Mouse (Mus musculus): Measurements from ENCODE around the gene Capn12. TPM values are rescaled to one million over a fixed set of nuclear protein-coding genes. Genes with fewer than 3 reads are reported as not detected.

Capn12 gene
- polyA plus RNA-seq, 1 experiment from 2014 or later = 0.42 TPM

DNA sequence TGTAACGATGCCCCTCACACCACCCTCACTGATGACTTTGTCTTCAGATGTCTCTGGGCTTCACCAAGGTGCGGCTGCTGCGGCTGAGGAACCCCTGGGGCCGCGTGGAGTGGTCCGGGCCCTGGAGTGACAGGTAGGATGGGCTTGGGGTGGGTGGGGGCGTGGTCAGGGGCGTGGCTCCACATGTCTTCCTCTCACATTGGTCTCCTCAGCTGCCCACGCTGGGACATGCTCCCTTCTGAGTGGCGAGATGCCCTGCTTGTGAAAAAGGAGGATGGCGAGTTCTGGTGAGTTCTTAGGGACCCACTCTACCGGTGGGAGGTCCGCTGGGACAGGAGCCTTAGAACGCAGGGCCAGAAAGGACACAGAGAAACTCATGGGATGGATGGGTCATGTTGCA lies 5.3 kb downstream of the Capn12 start:
- Histone ChIP-seq H3K27me3 (ENCODE audit: control insufficient read depth, insufficient read depth, low read length) (peaks cover 22% of the 10 kb centered on the region), H3K4me2 (no peak overlapping the region), H3K36me3 (ENCODE audit: control insufficient read depth, insufficient read depth, low read length) (peaks cover 1% of the 10 kb centered on the region; the same call in 1 of the 2 replicates), H3K9ac (ENCODE audit: low read length) (no peak overlapping the region), H3K4me3 (ENCODE audit: low read depth, low read length) (no peak overlapping the region), H3K4me1 (ENCODE audit: control insufficient read depth, insufficient read depth, low read length) (peaks cover 2% of the 10 kb centered on the region; the same call in 1 of the 2 replicates), H3K27ac (ENCODE audit: low read depth, low read length) (no peak overlapping the region), H3K9me3 (ENCODE audit: control insufficient read depth, low read length) (no peaks in the 10 kb centered on the region)
- WGBS = 30% methylated on average over 14 of the region's 14 CpGs
- ATAC-seq (ENCODE audit: low FRiP score) (no peak), DNase-seq (ENCODE audit: low spot score, missing footprints) (no peak)

DNA sequence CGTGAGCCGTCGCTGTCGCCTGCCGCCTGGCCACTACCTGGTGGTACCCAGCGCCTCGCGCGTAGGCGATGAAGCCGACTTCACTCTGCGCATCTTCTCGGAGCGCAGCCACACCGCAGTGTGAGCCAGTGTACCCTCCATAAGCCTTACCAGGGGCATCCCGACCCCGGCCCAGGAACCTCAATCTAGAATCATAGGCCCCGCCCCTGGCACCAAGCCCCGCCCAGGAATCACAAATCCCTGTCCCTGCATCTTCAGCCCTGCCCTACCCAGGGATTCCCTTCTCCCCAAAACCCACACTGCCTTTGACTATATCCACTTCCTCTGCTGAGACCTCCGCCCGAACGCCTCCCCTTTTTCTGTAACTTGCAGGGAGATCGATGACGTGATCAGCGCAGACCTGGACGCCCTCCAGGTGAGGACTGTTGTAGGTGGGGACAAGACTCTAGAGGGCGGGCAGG lies 7.5 kb downstream of the Capn12 start:
- DNase-seq (ENCODE audit: low spot score, missing footprints) (no peak), ATAC-seq (ENCODE audit: low FRiP score) (peak; percentile 44; the same call in 1 of the 2 replicates)
- H3K27ac ChIP-seq (ENCODE audit: low read depth, low read length) = no peak overlapping the region

DNA sequence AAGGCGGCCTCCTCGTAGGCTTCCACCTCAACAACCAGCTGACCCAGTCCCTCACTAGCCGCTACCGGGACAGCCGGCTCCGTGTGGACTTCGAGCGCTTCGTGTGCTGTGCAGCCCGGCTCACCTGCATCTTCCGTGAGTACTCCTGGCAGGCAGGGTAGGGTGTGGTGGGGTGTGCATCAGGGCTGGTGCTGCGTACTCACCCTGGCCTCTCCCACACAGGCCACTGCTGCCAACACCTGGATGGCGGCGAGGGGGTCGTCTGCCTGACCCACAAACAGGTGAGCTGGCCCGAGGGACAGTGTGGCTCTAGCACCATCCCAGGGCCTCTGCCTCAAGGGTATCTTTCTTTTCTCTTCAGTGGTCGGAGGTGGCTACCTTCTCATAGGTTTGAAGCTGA lies 11.4 kb downstream of the Capn12 start:
- H3K27me3 ChIP-seq (ENCODE audit: control insufficient read depth, insufficient read depth, low read length) = peaks cover 20% of the 10 kb centered on the region
- H3K9ac ChIP-seq (ENCODE audit: low read length) = no peak overlapping the region
- H3K4me1 ChIP-seq (ENCODE audit: control insufficient read depth, insufficient read depth, low read length) = peaks cover 2% of the 10 kb centered on the region; the same call in 1 of the 2 replicates
- 95% methylated on average over 17 of the region's 17 CpGs for WGBS
- peaks cover 46% of the 10 kb centered on the region for H3K36me3 ChIP-seq (ENCODE audit: control insufficient read depth, insufficient read depth, low read length)
- H3K4me2 ChIP-seq = no peak overlapping the region
- no peak overlapping the region for H3K27ac ChIP-seq (ENCODE audit: low read depth, low read length)
- ATAC-seq (ENCODE audit: low FRiP score) = no peak
- no peak overlapping the region for H3K4me3 ChIP-seq (ENCODE audit: low read depth, low read length)
- no peak for DNase-seq (ENCODE audit: low spot score, missing footprints)
- no peaks in the 10 kb centered on the region for H3K9me3 ChIP-seq (ENCODE audit: control insufficient read depth, low read length)

More for the DNA sequence above, 7.5 kb downstream of the Capn12 start:
- 2% methylated on average over 27 of the region's 27 CpGs for WGBS
- Histone ChIP-seq H3K9ac (ENCODE audit: low read length) (0 out of 2 replicates have a peak overlapping the region, but pooled peaks have one; percentile 20), H3K4me2 (peak overlapping the region; percentile 40), H3K4me1 (ENCODE audit: control insufficient read depth, insufficient read depth, low read length) (peaks cover 2% of the 10 kb centered on the region; the same call in 1 of the 2 replicates), H3K27me3 (ENCODE audit: control insufficient read depth, insufficient read depth, low read length) (peaks cover 22% of the 10 kb centered on the region), H3K4me3 (ENCODE audit: low read depth, low read length) (peak overlapping the region; percentile 22), H3K36me3 (ENCODE audit: control insufficient read depth, insufficient read depth, low read length) (peaks cover 16% of the 10 kb centered on the region), H3K9me3 (ENCODE audit: control insufficient read depth, low read length) (no peaks in the 10 kb centered on the region)

DNA sequence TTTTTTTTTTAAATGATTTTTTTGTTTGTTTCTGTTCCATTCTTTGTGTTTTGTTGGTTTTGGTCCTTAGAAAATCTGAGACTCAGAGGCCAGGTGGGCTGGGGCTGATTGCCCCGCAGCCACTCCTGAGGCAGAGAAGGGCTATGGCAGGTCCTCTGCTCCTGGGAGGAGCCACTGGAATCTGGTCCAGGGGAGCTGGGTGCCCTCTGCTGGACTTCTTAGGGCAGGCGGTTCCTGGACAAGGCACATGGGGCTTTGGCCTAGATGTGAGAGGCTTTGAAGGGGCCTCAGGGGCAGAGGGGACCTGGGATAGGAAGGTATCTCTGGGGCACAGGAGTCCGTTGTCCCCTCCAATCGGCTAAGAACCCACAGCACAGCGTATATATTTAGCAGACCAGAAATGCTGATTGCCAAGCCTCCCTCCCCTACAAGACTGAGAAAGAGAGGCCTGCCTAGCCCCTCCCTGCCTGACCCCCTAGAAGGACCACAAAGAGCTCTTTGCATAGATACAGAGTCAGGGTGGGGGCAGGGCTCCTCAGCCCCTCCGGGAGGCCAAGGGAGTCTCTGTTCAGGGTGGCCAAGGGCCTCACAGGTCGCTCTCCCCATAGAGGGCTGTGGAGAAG lies 12.5 kb downstream of the Capn12 start:
- Histone ChIP-seq H3K4me1 (ENCODE audit: control insufficient read depth, insufficient read depth, low read length) (no peaks in the 10 kb centered on the region), H3K9ac (ENCODE audit: low read length) (no peak overlapping the region), H3K4me3 (ENCODE audit: low read depth, low read length) (no peak overlapping the region), H3K27ac (ENCODE audit: low read depth, low read length) (no peak overlapping the region), H3K9me3 (ENCODE audit: control insufficient read depth, low read length) (no peaks in the 10 kb centered on the region), H3K4me2 (no peak overlapping the region), H3K27me3 (ENCODE audit: control insufficient read depth, insufficient read depth, low read length) (peaks cover 9% of the 10 kb centered on the region), H3K36me3 (ENCODE audit: control insufficient read depth, insufficient read depth, low read length) (peaks cover 56% of the 10 kb centered on the region)
- DNase-seq (ENCODE audit: low spot score, missing footprints) (no peak), ATAC-seq (ENCODE audit: low FRiP score) (peak; percentile 68)
- 62% methylated on average over 7 of the region's 7 CpGs for WGBS

DNA sequence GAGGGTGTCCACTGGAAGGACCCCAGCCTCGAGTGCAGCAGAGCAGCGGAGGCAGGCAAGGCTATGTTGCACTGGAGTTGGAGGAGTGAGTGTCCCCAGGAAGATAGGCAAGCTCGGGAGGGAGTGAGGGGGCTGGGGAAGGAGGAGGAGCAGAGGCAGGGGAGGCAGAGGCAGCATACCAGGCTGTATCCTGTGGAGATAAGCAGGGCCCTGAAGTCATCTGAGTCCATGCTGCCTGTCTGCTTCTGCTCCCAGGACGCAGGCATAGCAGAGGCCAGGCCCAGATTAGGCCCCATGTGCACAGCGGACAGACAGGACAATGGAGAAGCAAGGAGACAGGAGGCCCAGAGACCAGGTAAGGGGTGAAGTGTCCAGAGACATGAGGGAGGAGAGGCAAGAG lies 13.7 kb downstream of the Capn12 start:
- no peak for DNase-seq (ENCODE audit: low spot score, missing footprints)
- H3K27ac ChIP-seq (ENCODE audit: low read depth, low read length) = no peak overlapping the region
- H3K4me1 ChIP-seq (ENCODE audit: control insufficient read depth, insufficient read depth, low read length) = no peaks in the 10 kb centered on the region
- ATAC-seq (ENCODE audit: low FRiP score) = no peak
- WGBS = 44% methylated on average over 5 of the region's 5 CpGs
- no peaks in the 10 kb centered on the region for H3K9me3 ChIP-seq (ENCODE audit: control insufficient read depth, low read length)
- no peak overlapping the region for H3K4me2 ChIP-seq
- no peaks in the 10 kb centered on the region; the same call in 1 of the 2 replicates for H3K27me3 ChIP-seq (ENCODE audit: control insufficient read depth, insufficient read depth, low read length)
- no peak overlapping the region for H3K9ac ChIP-seq (ENCODE audit: low read length)
- peaks cover 58% of the 10 kb centered on the region for H3K36me3 ChIP-seq (ENCODE audit: control insufficient read depth, insufficient read depth, low read length)
- no peak overlapping the region for H3K4me3 ChIP-seq (ENCODE audit: low read depth, low read length)

DNA sequence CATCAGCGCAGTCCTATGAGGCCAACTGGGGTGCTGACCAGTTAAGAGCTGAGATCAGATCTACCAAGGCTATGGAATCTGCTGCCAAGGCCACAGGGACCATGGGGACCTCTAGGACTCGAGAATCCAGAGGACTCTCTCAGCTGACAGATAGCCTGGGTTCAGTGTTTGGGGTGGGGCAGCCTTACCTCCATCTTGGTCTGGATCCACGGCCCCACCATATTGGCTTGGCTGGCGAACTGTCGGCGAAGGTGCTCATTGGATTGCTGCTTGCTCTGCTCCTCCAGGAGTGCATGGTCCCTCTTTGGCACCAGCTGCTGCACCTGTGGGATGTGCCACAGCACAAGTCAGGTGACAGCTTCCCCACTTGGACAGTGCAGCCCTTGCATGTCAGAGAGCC lies 16.4 kb downstream of the Capn12 start:
- ATAC-seq (ENCODE audit: low FRiP score) (no peak), DNase-seq (ENCODE audit: low spot score, missing footprints) (no peak)
- H3K4me1 ChIP-seq (ENCODE audit: control insufficient read depth, insufficient read depth, low read length) = no peaks in the 10 kb centered on the region
- peaks cover 55% of the 10 kb centered on the region for H3K36me3 ChIP-seq (ENCODE audit: control insufficient read depth, insufficient read depth, low read length)
- no peak overlapping the region for H3K4me3 ChIP-seq (ENCODE audit: low read depth, low read length)
- no peaks in the 10 kb centered on the region for H3K9me3 ChIP-seq (ENCODE audit: control insufficient read depth, low read length)
- 96% methylated on average over 6 of the region's 6 CpGs for WGBS
- H3K27ac ChIP-seq (ENCODE audit: low read depth, low read length) = no peak overlapping the region
- no peak overlapping the region for H3K4me2 ChIP-seq
- no peak overlapping the region for H3K9ac ChIP-seq (ENCODE audit: low read length)
- no peaks in the 10 kb centered on the region for H3K27me3 ChIP-seq (ENCODE audit: control insufficient read depth, insufficient read depth, low read length)

DNA sequence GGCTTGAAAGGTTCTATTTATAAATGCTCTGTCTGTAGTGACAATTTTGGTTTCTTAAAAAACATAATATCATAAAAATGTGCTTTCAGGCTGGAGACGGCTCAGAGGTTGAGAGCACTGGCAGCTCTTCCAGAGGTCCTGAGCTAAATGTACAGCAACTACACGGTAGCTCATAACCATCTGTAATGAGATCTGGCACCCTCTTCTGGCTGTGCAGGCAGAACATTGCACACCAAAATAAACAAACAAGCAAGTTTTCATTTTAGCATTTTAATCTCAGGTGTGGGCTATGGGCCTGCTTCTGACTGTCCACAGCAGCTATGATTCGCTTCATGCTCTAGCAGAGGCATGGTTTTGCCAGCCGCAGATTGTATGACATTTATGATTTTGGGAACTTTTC lies 18.8 kb downstream of the Capn12 start:
- WGBS = 85% methylated on average over 4 of the region's 4 CpGs
- Histone ChIP-seq H3K4me2 (no peak overlapping the region), H3K36me3 (ENCODE audit: control insufficient read depth, insufficient read depth, low read length) (peaks cover 59% of the 10 kb centered on the region), H3K27me3 (ENCODE audit: control insufficient read depth, insufficient read depth, low read length) (no peaks in the 10 kb centered on the region), H3K27ac (ENCODE audit: low read depth, low read length) (no peak overlapping the region), H3K9ac (ENCODE audit: low read length) (no peak overlapping the region), H3K4me3 (ENCODE audit: low read depth, low read length) (no peak overlapping the region), H3K4me1 (ENCODE audit: control insufficient read depth, insufficient read depth, low read length) (no peaks in the 10 kb centered on the region), H3K9me3 (ENCODE audit: control insufficient read depth, low read length) (no peaks in the 10 kb centered on the region)
- no peak for DNase-seq (ENCODE audit: low spot score, missing footprints)
- no peak for ATAC-seq (ENCODE audit: low FRiP score)

DNA sequence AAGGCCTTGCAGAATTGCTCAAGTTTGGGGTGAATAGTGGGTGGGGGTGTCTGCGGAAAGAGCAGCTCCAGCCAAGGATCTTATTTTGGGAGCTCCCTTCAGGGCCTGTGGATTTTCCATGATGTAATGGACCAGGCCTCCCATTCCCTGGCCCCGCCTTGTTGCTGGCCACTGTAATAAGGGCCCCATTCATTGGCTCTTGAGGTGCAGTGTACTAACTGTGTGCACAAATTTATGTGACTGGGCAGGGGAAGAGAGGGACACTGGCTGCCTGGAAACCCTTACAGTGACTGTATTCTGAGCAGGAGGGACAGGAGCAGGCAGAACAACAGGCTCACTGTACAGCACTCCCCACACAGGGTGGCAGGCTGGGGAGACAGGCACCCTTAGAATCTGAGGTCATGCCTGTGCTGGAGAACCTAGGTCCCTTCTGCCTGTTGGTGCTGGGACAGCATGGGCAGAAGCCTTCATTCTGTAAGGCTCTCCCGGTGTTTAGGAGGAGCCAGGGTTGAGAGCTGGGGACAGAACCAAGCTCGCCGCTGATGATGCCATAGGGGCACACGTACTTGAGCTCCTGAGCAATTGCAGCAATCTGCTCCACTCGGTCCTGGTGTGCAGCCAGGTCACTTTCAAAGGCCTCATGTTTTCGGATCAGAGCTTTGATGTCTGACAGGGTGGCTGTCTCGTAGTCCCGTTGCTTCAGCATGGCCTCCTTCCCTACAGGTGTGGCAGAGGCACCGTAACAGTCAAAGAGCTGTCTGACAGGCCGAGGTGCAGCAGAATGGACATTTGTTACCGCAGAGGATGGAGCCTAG lies 20.3 kb downstream of the Capn12 start:
- no peaks in the 10 kb centered on the region for H3K27me3 ChIP-seq (ENCODE audit: control insufficient read depth, insufficient read depth, low read length)
- 93% methylated on average over 13 of the region's 13 CpGs for WGBS
- ATAC-seq (ENCODE audit: low FRiP score) (no peak), DNase-seq (ENCODE audit: low spot score, missing footprints) (no peak)
- H3K4me2 ChIP-seq = no peak overlapping the region
- no peak overlapping the region for H3K4me3 ChIP-seq (ENCODE audit: low read depth, low read length)
- no peak overlapping the region for H3K27ac ChIP-seq (ENCODE audit: low read depth, low read length)
- no peaks in the 10 kb centered on the region for H3K4me1 ChIP-seq (ENCODE audit: control insufficient read depth, insufficient read depth, low read length)
- no peaks in the 10 kb centered on the region for H3K9me3 ChIP-seq (ENCODE audit: control insufficient read depth, low read length)
- H3K36me3 ChIP-seq (ENCODE audit: control insufficient read depth, insufficient read depth, low read length) = peaks cover 54% of the 10 kb centered on the region
- no peak overlapping the region for H3K9ac ChIP-seq (ENCODE audit: low read length)

DNA sequence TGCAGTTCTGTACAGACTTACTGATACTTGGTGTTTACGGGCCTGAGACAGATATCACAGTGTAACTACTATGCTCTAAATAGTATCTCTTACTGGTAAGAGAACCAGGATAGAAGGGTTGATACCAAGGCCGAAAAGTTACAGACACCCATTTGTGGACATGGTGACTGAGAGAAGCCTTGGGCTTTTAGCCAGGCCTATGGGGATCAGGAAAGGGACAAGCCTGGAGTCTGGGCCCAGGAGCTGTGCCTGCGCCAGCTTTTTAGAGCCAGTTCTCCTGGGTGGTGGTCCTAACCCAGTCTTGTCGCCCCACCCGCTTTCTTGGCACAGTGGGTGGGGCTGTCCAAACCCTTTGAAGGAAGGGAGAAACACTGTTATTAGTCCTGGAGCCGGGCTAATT lies 21.0 kb downstream of the Capn12 start:
- Histone ChIP-seq H3K36me3 (ENCODE audit: control insufficient read depth, insufficient read depth, low read length) (peaks cover 53% of the 10 kb centered on the region), H3K27ac (ENCODE audit: low read depth, low read length) (no peak overlapping the region), H3K4me3 (ENCODE audit: low read depth, low read length) (no peak overlapping the region), H3K9ac (ENCODE audit: low read length) (no peak overlapping the region), H3K4me2 (no peak overlapping the region), H3K9me3 (ENCODE audit: control insufficient read depth, low read length) (no peaks in the 10 kb centered on the region), H3K4me1 (ENCODE audit: control insufficient read depth, insufficient read depth, low read length) (no peaks in the 10 kb centered on the region), H3K27me3 (ENCODE audit: control insufficient read depth, insufficient read depth, low read length) (no peaks in the 10 kb centered on the region)
- DNase-seq (ENCODE audit: low spot score, missing footprints) (no peak), ATAC-seq (ENCODE audit: low FRiP score) (no peak)
- WGBS = 93% methylated on average over 6 of the region's 6 CpGs

Measured in midbrain, embryonic 11.5 days (tissue).